Mouse (Mus musculus): Measurements from ENCODE around the gene Atp5g1. TPM values are rescaled to one million over a fixed set of nuclear protein-coding genes. Genes with fewer than 3 reads are reported as not detected.
"Not testable (repeated sequence)": the region's sequence is repeated elsewhere in the genome, so short reads cannot be mapped to it uniquely, and the experiment has no call there.

The Atp5g1 gene
- total RNA-seq (2021), result 1,000 to 10,000 TPM; 3,285 to 3,604 TPM

GRCm38 (mm10) chr11:96075509-96076220 is at the start of gene Atp5g1:
Gene Atp5g1 (minus strand): TSS chr11:96075670.
- intact Hi-C loops (cut with DNase I), result loop anchor here (1.0 to 5.0 kb wide), 2 partner anchors 10 to 43 kb away; partner anchors contain the start of genes Snf8 and Ube2z
- DNase-seq, result peak; percentile 97

GRCm38 (mm10) chr11:96124052-96124914 is 48.8 kb upstream of the Atp5g1 start:
- intact Hi-C loops (cut with DNase I), result no loop called here
- DNase-seq, result no peak

- intact Hi-C loops (cut with DNase I); DNase-seq: not testable (repeated sequence)
Observed at GRCm38 (mm10) chr11:96122806-96123205, 47.3 kb upstream of the Atp5g1 start.

- DNase-seq, result no peak
- intact Hi-C loops (cut with DNase I), result no loop called here
Observed at GRCm38 (mm10) chr11:96119401-96119800, 43.9 kb upstream of the Atp5g1 start.

- DNase-seq; intact Hi-C loops (cut with DNase I): not testable (repeated sequence)
Observed at GRCm38 (mm10) chr11:96116925-96117324, 41.5 kb upstream of the Atp5g1 start.

- DNase-seq, result no peak
- intact Hi-C loops (cut with DNase I), result no loop called here
Observed at GRCm38 (mm10) chr11:96116116-96116515, 40.6 kb upstream of the Atp5g1 start.

- intact Hi-C loops (cut with DNase I), result no loop called here
- DNase-seq, result no peak
Observed at GRCm38 (mm10) chr11:96115416-96115815, 39.9 kb upstream of the Atp5g1 start.

- no peak for DNase-seq
- intact Hi-C loops (cut with DNase I), result no loop called here
Observed at GRCm38 (mm10) chr11:96114077-96114476, 38.6 kb upstream of the Atp5g1 start.

- intact Hi-C loops (cut with DNase I), result no loop called here
- DNase-seq, result no peak
Observed at GRCm38 (mm10) chr11:96111751-96112150, 36.3 kb upstream of the Atp5g1 start, which contains the start of gene Calcoco2. Gene Calcoco2 (minus strand): TSS chr11:96111964.

- intact Hi-C loops (cut with DNase I); DNase-seq: not testable (repeated sequence)
Observed at GRCm38 (mm10) chr11:96110950-96111349, 35.5 kb upstream of the Atp5g1 start.

GRCm38 (mm10) chr11:96108376-96108775 is 32.9 kb upstream of the Atp5g1 start:
- DNase-seq, result no peak
- intact Hi-C loops (cut with DNase I), result no loop called here

GRCm38 (mm10) chr11:96093361-96093760 is 17.9 kb upstream of the Atp5g1 start:
- peak; percentile 42 to 51 for DNase-seq
- intact Hi-C loops (cut with DNase I), result loop anchor here (1.0 to 5.0 kb wide), 3 partner anchors 34 to 216 kb away; no protein-coding TSS in a partner anchor

GRCm38 (mm10) chr11:96092674-96093291 is 17.3 kb upstream of the Atp5g1 start:
- intact Hi-C loops (cut with DNase I), result loop anchor here (1.0 to 5.0 kb wide), 3 partner anchors 35 to 215 kb away; no protein-coding TSS in a partner anchor

GRCm38 (mm10) chr11:96091073-96091472 is 15.6 kb upstream of the Atp5g1 start:
- DNase-seq, result no peak
- intact Hi-C loops (cut with DNase I), result loop anchor here (5.0 kb wide), 1 partner anchor 214 kb away; no protein-coding TSS in a partner anchor

More at GRCm38 (mm10) chr11:96092674-96093291, 17.3 kb upstream of the Atp5g1 start:
- peak; percentile 11 to 13 for DNase-seq

GRCm38 (mm10) chr11:96087981-96088380 is 12.5 kb upstream of the Atp5g1 start:
- intact Hi-C loops (cut with DNase I), result no loop called here
- DNase-seq, result no peak

- intact Hi-C loops (cut with DNase I), result no loop called here
- no peak for DNase-seq
Observed at GRCm38 (mm10) chr11:96082682-96083081, 7.2 kb upstream of the Atp5g1 start.

GRCm38 (mm10) chr11:96080736-96081135 is 5.3 kb upstream of the Atp5g1 start:
- DNase-seq, result no peak

GRCm38 (mm10) chr11:96076221-96077105 is 993 bp upstream of the Atp5g1 start:
- DNase-seq, result no peak
- intact Hi-C loops (cut with DNase I), result loop anchor here (5.0 kb wide), 1 partner anchor 44 kb away; the partner anchor contains the start of gene Snf8

More at GRCm38 (mm10) chr11:96080736-96081135, 5.3 kb upstream of the Atp5g1 start:
- intact Hi-C loops (cut with DNase I), result no loop called here

GRCm38 (mm10) chr11:96075177-96075508 is 327 bp downstream of the Atp5g1 start:
- no peak for DNase-seq
- intact Hi-C loops (cut with DNase I), result loop anchor here (1.0 to 5.0 kb wide), 2 partner anchors 10 to 43 kb away; partner anchors contain the start of genes Snf8 and Ube2z
